Mouse (Mus musculus): ENCODE measurements around the gene Cdk2ap1.
"Not testable (repeated sequence)": the region's sequence is repeated elsewhere in the genome, so short reads cannot be mapped to it uniquely, and the experiment has no call there.

Cdk2ap1 gene
- long read RNA-seq, experiment 1, transcript Cdk2ap1-201 (4 exons, 1,315 nt), result major isoform, 8 of 14 reads
- long read RNA-seq, experiment 1, partial matches to known transcripts, result 1 of 14 reads
- long read RNA-seq, experiment 1, other reads (novel, unspliced or antisense), result 2 of 14 reads
- long read RNA-seq, experiment 2, transcript Cdk2ap1-201 (4 exons, 1,315 nt), result major isoform, 18 of 21 reads
- long read RNA-seq, experiment 2, partial matches to known transcripts, result 0 of 21 reads
- long read RNA-seq, experiment 2, other reads (novel, unspliced or antisense), result 3 of 21 reads

GRCm38 (mm10) chr5:124362982-124363381 lies at the start of gene Cdk2ap1:
Gene Cdk2ap1, minus strand, starts transcription at chr5:124363082.
- intact Hi-C loops (cut with DNase I), result not testable (repeated sequence)

- intact Hi-C loops (cut with DNase I), result no loop called here
Measured at GRCm38 (mm10) chr5:124412163-124412562, 49.3 kb upstream of the Cdk2ap1 start.

GRCm38 (mm10) chr5:124410808-124411207 lies 47.9 kb upstream of the Cdk2ap1 start:
- intact Hi-C loops (cut with DNase I), result no loop called here

- intact Hi-C loops (cut with DNase I), result loop anchor here (10.0 kb wide), 1 partner anchor 659 kb away; no protein-coding TSS in a partner anchor
Measured at GRCm38 (mm10) chr5:124393726-124394125, 30.8 kb upstream of the Cdk2ap1 start.

- intact Hi-C loops (cut with DNase I), result loop anchor here (10.0 kb wide), 1 partner anchor 658 kb away; no protein-coding TSS in a partner anchor
Measured at GRCm38 (mm10) chr5:124392412-124392811, 29.5 kb upstream of the Cdk2ap1 start.

- intact Hi-C loops (cut with DNase I), result no loop called here
Measured at GRCm38 (mm10) chr5:124387932-124388331, 25.1 kb upstream of the Cdk2ap1 start.

GRCm38 (mm10) chr5:124380121-124380520 lies 17.2 kb upstream of the Cdk2ap1 start:
- intact Hi-C loops (cut with DNase I), result no loop called here

GRCm38 (mm10) chr5:124377149-124377548 lies 14.3 kb upstream of the Cdk2ap1 start:
- intact Hi-C loops (cut with DNase I), result no loop called here

GRCm38 (mm10) chr5:124376401-124376800 lies 13.5 kb upstream of the Cdk2ap1 start:
- intact Hi-C loops (cut with DNase I), result no loop called here

GRCm38 (mm10) chr5:124374298-124374697 lies 11.4 kb upstream of the Cdk2ap1 start:
- intact Hi-C loops (cut with DNase I), result loop anchor here (5.0 kb wide), 1 partner anchor 33 kb away; no protein-coding TSS in a partner anchor

GRCm38 (mm10) chr5:124366721-124367120 lies 3.8 kb upstream of the Cdk2ap1 start:
- intact Hi-C loops (cut with DNase I), result loop anchor here (5.0 kb wide), 1 partner anchor 56 kb away; no protein-coding TSS in a partner anchor

- intact Hi-C loops (cut with DNase I), result loop anchor here (5.0 kb wide), 1 partner anchor 57 kb away; no protein-coding TSS in a partner anchor
Measured at GRCm38 (mm10) chr5:124365754-124366153, 2.9 kb upstream of the Cdk2ap1 start.

GRCm38 (mm10) chr5:124364173-124364918 lies 1.5 kb upstream of the Cdk2ap1 start:
- intact Hi-C loops (cut with DNase I), result no loop called here

- intact Hi-C loops (cut with DNase I), result no loop called here
Measured at GRCm38 (mm10) chr5:124359641-124360040, 3.2 kb downstream of the Cdk2ap1 start.

GRCm38 (mm10) chr5:124356695-124357094 lies 6.2 kb downstream of the Cdk2ap1 start:
- intact Hi-C loops (cut with DNase I), result no loop called here

- intact Hi-C loops (cut with DNase I), result no loop called here
Measured at GRCm38 (mm10) chr5:124355425-124355959, 7.4 kb downstream of the Cdk2ap1 start.

GRCm38 (mm10) chr5:124354574-124355424 lies 8.1 kb downstream of the Cdk2ap1 start:
- intact Hi-C loops (cut with DNase I), result no loop called here

- intact Hi-C loops (cut with DNase I), result no loop called here
Measured at GRCm38 (mm10) chr5:124353726-124354547, 8.9 kb downstream of the Cdk2ap1 start.

- intact Hi-C loops (cut with DNase I), result no loop called here
Measured at GRCm38 (mm10) chr5:124353011-124353725, 9.7 kb downstream of the Cdk2ap1 start.
